Comparison of ENCODE assay signal across 11 mouse cellular contexts in the genomic region with DNA sequence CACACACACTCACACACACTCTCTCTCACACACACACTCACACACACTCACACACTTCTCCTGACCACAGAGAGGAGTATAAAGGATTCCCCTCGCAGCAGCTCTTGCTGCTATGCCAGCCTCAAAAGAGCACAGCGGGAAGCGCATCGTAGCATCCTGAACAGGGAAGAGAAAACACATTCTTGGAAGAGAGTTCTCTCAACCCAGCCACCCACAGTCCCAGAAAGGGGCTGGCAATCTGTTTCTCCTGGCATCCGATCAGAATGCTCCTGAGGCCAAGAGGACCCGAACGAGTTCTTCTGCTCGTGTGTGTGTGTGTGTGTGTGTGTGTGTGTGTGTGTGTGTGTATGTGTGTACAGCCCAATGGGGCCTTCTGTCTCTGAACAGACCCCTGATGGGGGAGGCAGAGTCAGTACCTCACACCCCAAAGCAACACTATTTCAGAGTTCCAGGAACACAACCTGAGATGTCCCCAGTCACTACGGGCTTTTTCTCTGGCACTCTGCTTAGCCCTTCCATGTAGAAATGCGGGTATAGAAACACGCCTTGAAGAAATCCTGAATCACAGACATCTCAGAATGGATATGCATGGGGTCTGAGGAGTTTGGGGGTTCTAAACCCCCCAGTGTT.
DNase-seq lines count a peak whose midpoint lies in the region; ATAC-seq lines count a peak whose summit lies in the region.
"Had no signal": no experiment of that assay in that cellular context is flagged by ENCODE, and none has a peak within 500 bp of the region (broad histone marks: within the 10 kb centered on the region; RNA-seq: fewer than 3 reads in every experiment).

No protein-coding gene starts in this region.

- intact Hi-C loops in left cerebral cortex, postnatal 4 days (cut with DNase I), result no loop called here

- H3K4me1 ChIP-seq in liver, embryonic 12.5 days, result no peaks in the 10 kb centered on the region
- H3K4me1 ChIP-seq in midbrain, embryonic 13.5 days (replicated peaks), result no peaks in the 10 kb centered on the region

- no peaks in the 10 kb centered on the region for H3K36me3 ChIP-seq in liver, embryonic 12.5 days
- H3K36me3 ChIP-seq in midbrain, embryonic 13.5 days, result no peaks in the 10 kb centered on the region
- H3K36me3 ChIP-seq: limb, embryonic 12.5 days had no signal

- no peak overlapping the region for H3K4me2 ChIP-seq in liver, embryonic 12.5 days
- no peak overlapping the region for H3K4me2 ChIP-seq in midbrain, embryonic 13.5 days (replicated peaks)
- H3K4me2 ChIP-seq: limb, embryonic 12.5 days had no signal

- H3K9ac ChIP-seq in liver, embryonic 12.5 days, result no peak overlapping the region
- no peak overlapping the region for H3K9ac ChIP-seq in midbrain, embryonic 13.5 days (replicated peaks)
- H3K9ac ChIP-seq: limb, embryonic 12.5 days had no signal

- WGBS in liver, embryonic 12.5 days (ENCODE audit: insufficient replicate concordance), result 75% methylated on average over 11 of the region's 11 CpGs
- WGBS in midbrain, embryonic 13.5 days, result 67% methylated on average over 11 of the region's 11 CpGs

- H3K9me3 ChIP-seq in liver, embryonic 12.5 days (replicated peaks), result no peaks in the 10 kb centered on the region; the same call in 1 of the 2 replicates
- H3K9me3 ChIP-seq in midbrain, embryonic 13.5 days, result no peaks in the 10 kb centered on the region
- H3K9me3 ChIP-seq: limb, embryonic 12.5 days had no signal

- DNase-seq in brain, embryonic 18.5 days (ENCODE audit: low read depth, low spot score), result peak; percentile 45
- DNase-seq in cerebellum, adult 9-11 months, result peak; percentile 92
- peak; percentile 37 for DNase-seq in layer of hippocampus, adult 9-10 months (ENCODE audit: low spot score)
- peak; percentile 85 for DNase-seq in left cerebral cortex, postnatal 4 days
- no peak for DNase-seq in yolk sac, embryonic 10.5 days (ENCODE audit: low spot score)
- DNase-seq: kidney, adult 11 months; retina, postnatal 1 day had no signal

- H3K27ac ChIP-seq in liver, embryonic 12.5 days, result no peak overlapping the region
- H3K27ac ChIP-seq in midbrain, embryonic 13.5 days, result no peak overlapping the region
- H3K27ac ChIP-seq: limb, embryonic 12.5 days had no signal

- H3K4me3 ChIP-seq in liver, embryonic 12.5 days, result no peak overlapping the region
- H3K4me3 ChIP-seq in midbrain, embryonic 13.5 days (replicated peaks), result no peak overlapping the region
- H3K4me3 ChIP-seq: limb, embryonic 12.5 days; myocyte had no signal

- 0 out of 2 replicates have a peak, but pooled peaks cover 2% of the 10 kb centered on the region for H3K27me3 ChIP-seq in liver, embryonic 12.5 days (replicated peaks)
- H3K27me3 ChIP-seq in midbrain, embryonic 13.5 days, result no peaks in the 10 kb centered on the region

- ATAC-seq in liver, embryonic 12.5 days, result no peak
- ATAC-seq in midbrain, embryonic 13.5 days, result no peak
